Mouse (Mus musculus) MEL (cell line): ENCODE data around the gene Cldn19. TPM values are rescaled to one million over a fixed set of nuclear protein-coding genes. Genes with fewer than 3 reads are reported as not detected.

Experiments used
- DNase-seq: peaks from one replicate; pipeline ENCODE4 v3.0.0; 2011; ENCODE audit warnings: low read depth, low spot score
- H3K27ac ChIP-seq: 2 replicates; pipeline ENCODE4 v1.5.1; 2012; ENCODE audit warnings: low read depth, mild to moderate bottlenecking, control low read depth, low read length, moderate library complexity; ENCODE audit not compliant: control insufficient read depth
- H3K27me3 ChIP-seq, 2 experiments: fragments of 150-350 bp in 1 of 2; sonication (generic) in 1 of 2; 2 replicates each; pipeline ENCODE4 v1.6.1; 2012; ENCODE audit warnings: low read length in 2 of 2, mild to moderate bottlenecking in 2 of 2, improper control_type of control experiment in 1 of 2, moderate library complexity in 1 of 2; ENCODE audit not compliant: insufficient read depth in 2 of 2, control insufficient read depth in 1 of 2
- H3K36me3 ChIP-seq, 2 experiments: 2 replicates each; pipeline ENCODE4 v1.6.1; 2012 to 2014; ENCODE audit warnings: low read length in 2 of 2, improper control_type of control experiment in 1 of 2, inconsistent platforms in 1 of 2, mild to moderate bottlenecking in 1 of 2; ENCODE audit not compliant: insufficient read depth in 2 of 2, control insufficient read depth in 1 of 2
- H3K4me1 ChIP-seq, 2 experiments: fragments of 150-350 bp in 1 of 2; sonication (generic) in 1 of 2; 2 replicates each; pipeline ENCODE4 v1.6.1; 2012; ENCODE audit warnings: low read length in 2 of 2, improper control_type of control experiment in 1 of 2, mild to moderate bottlenecking in 1 of 2; ENCODE audit not compliant: insufficient read depth in 2 of 2, control insufficient read depth in 1 of 2
- H3K4me3 ChIP-seq, 2 experiments: fragments of 150-350 bp in 1 of 2; sonication (generic) in 1 of 2; 2 replicates each; pipeline ENCODE4 v1.5.1; 2012; ENCODE audit warnings: low read depth in 2 of 2, low read length in 2 of 2, mild to moderate bottlenecking in 2 of 2, moderate library complexity in 2 of 2, control low read depth in 1 of 2, improper control_type of control experiment in 1 of 2; ENCODE audit not compliant: control insufficient read depth in 1 of 2, insufficient read depth in 1 of 2
- H3K79me2 ChIP-seq: 2 replicates; pipeline ENCODE4 v1.6.1; 2012; ENCODE audit warnings: mild to moderate bottlenecking, low read length, moderate library complexity; ENCODE audit not compliant: control insufficient read depth, poor library complexity, insufficient read depth
- H3K9ac ChIP-seq: 2 replicates; pipeline ENCODE4 v1.6.1; 2012; ENCODE audit warnings: low read depth, mild to moderate bottlenecking, control low read depth, low read length, moderate library complexity; ENCODE audit not compliant: control insufficient read depth, poor library complexity, severe bottlenecking
- H3K9me3 ChIP-seq: fragments of 150-350 bp; sonication (generic); replicated peaks from 2 replicates; pipeline ENCODE4 v1.6.1; 2012; ENCODE audit warnings: mild to moderate bottlenecking, low read length, improper control_type of control experiment, moderate library complexity; ENCODE audit not compliant: insufficient read depth
- BHLHE40 ChIP-seq: IDR thresholded peaks from 2 replicates; pipeline ENCODE4 v1.6.1; 2012; ENCODE audit warnings: low read depth, mild to moderate bottlenecking, inconsistent platforms, low read length, improper control_type of control experiment, borderline replicate concordance
- CHD1 ChIP-seq: IDR thresholded peaks from 2 replicates; pipeline ENCODE4 v1.6.1; 2012; ENCODE audit warnings: low read depth, mild to moderate bottlenecking, inconsistent platforms, low read length, improper control_type of control experiment
- CHD2 ChIP-seq: IDR thresholded peaks from 2 replicates; pipeline ENCODE4 v1.6.1; 2011; ENCODE audit warnings: low read length, improper control_type of control experiment
- CTCF ChIP-seq, 3 experiments: IDR thresholded peaks in 2 of 3; conservative IDR thresholded peaks in 1 of 3; 2 replicates each; pipeline ENCODE4 v1.5.1; 2011 to 2012; ENCODE audit warnings: low read length in 3 of 3, low read depth in 2 of 3, mild to moderate bottlenecking in 2 of 3, improper control_type of control experiment in 1 of 3, inconsistent platforms in 1 of 3, mixed read lengths in 1 of 3, moderate library complexity in 1 of 3; ENCODE audit not compliant: control insufficient read depth in 1 of 3, insufficient read depth in 1 of 3, poor library complexity in 1 of 3, severe bottlenecking in 1 of 3
- E2F4 ChIP-seq: IDR thresholded peaks from 2 replicates; pipeline ENCODE4 v1.6.1; 2011; ENCODE audit warnings: low read depth, low read length, improper control_type of control experiment, borderline replicate concordance
- ELF1 ChIP-seq: IDR thresholded peaks from 2 replicates; pipeline ENCODE4 v1.6.1; 2014; ENCODE audit warnings: low read depth, mild to moderate bottlenecking, inconsistent platforms, low read length, improper control_type of control experiment, moderate library complexity
- ETS1 ChIP-seq: IDR thresholded peaks from 2 replicates; pipeline ENCODE4 v1.6.1; 2012; ENCODE audit warnings: low read depth, mild to moderate bottlenecking, inconsistent platforms, low read length, improper control_type of control experiment, moderate library complexity
- GABPA ChIP-seq: IDR thresholded peaks from 2 replicates; pipeline ENCODE4 v1.6.1; 2012; ENCODE audit warnings: low read depth, mild to moderate bottlenecking, inconsistent platforms, low read length, improper control_type of control experiment, moderate library complexity
- GATA1 ChIP-seq: IDR thresholded peaks from 2 replicates; pipeline ENCODE4 v1.6.1; 2011; ENCODE audit warnings: low read depth, low read length, improper control_type of control experiment
- HCFC1 ChIP-seq: IDR thresholded peaks from 2 replicates; pipeline ENCODE4 v1.6.1; 2012; ENCODE audit warnings: low read depth, mild to moderate bottlenecking, inconsistent platforms, low read length, improper control_type of control experiment, moderate library complexity
- JUND ChIP-seq: IDR thresholded peaks from 2 replicates; pipeline ENCODE4 v1.6.1; 2011; ENCODE audit warnings: low read depth, mild to moderate bottlenecking, improper control_type of control experiment, low read length
- KAT2A ChIP-seq: conservative IDR thresholded peaks from 2 replicates; pipeline ENCODE4 v1.6.1; 2012; ENCODE audit warnings: low read depth, low read length, improper control_type of control experiment, inconsistent platforms
- MAFK ChIP-seq: IDR thresholded peaks from 2 replicates; pipeline ENCODE4 v1.6.1; 2011; ENCODE audit warnings: low read depth, mild to moderate bottlenecking, low read length, improper control_type of control experiment, borderline replicate concordance
- MEF2A ChIP-seq: IDR thresholded peaks from 2 replicates; pipeline ENCODE4 v1.6.1; 2014; ENCODE audit warnings: low read depth, mild to moderate bottlenecking, inconsistent platforms, low read length, improper control_type of control experiment; ENCODE audit not compliant: poor library complexity, insufficient replicate concordance, severe bottlenecking; ENCODE audit errors: extremely low read depth
- MXI1 ChIP-seq: IDR thresholded peaks from 2 replicates; pipeline ENCODE4 v1.6.1; 2011; ENCODE audit warnings: mild to moderate bottlenecking, low read depth, low read length, improper control_type of control experiment
- MYC ChIP-seq: IDR thresholded peaks from 2 replicates; pipeline ENCODE4 v1.6.1; 2011; ENCODE audit warnings: low read depth, mild to moderate bottlenecking, low read length, improper control_type of control experiment, moderate library complexity
- NELFE ChIP-seq: IDR thresholded peaks from 2 replicates; pipeline ENCODE4 v1.6.1; 2011; ENCODE audit warnings: low read depth, low read length, improper control_type of control experiment
- NRF1 ChIP-seq: IDR thresholded peaks from 2 replicates; pipeline ENCODE4 v1.6.1; 2014; ENCODE audit warnings: low read depth, mild to moderate bottlenecking, inconsistent platforms, low read length, improper control_type of control experiment, moderate library complexity; ENCODE audit not compliant: poor library complexity, insufficient read depth, severe bottlenecking
- POLR2A ChIP-seq, 2 experiments: IDR thresholded peaks; 2 replicates each; pipeline ENCODE4 v1.6.1; 2011 to 2012; ENCODE audit warnings: low read length in 2 of 2, mild to moderate bottlenecking in 2 of 2, control low read depth in 1 of 2, improper control_type of control experiment in 1 of 2, low read depth in 1 of 2, moderate library complexity in 1 of 2; ENCODE audit not compliant: control insufficient read depth in 1 of 2, insufficient read depth in 1 of 2, poor library complexity in 1 of 2
- POLR2AphosphoS5 ChIP-seq: IDR thresholded peaks from 2 replicates; pipeline ENCODE4 v1.6.1; 2012; ENCODE audit warnings: low read depth, borderline replicate concordance, mild to moderate bottlenecking, inconsistent platforms, low read length, moderate library complexity, mixed read lengths
- RAD21 ChIP-seq: IDR thresholded peaks from 2 replicates; pipeline ENCODE4 v1.6.1; 2011; ENCODE audit warnings: mild to moderate bottlenecking, low read depth, low read length, improper control_type of control experiment
- RCOR1 ChIP-seq: IDR thresholded peaks from 2 replicates; pipeline ENCODE4 v1.6.1; 2012; ENCODE audit warnings: low read depth, mild to moderate bottlenecking, inconsistent platforms, low read length, improper control_type of control experiment
- SIN3A ChIP-seq: IDR thresholded peaks from 2 replicates; pipeline ENCODE4 v1.6.1; 2012; ENCODE audit warnings: low read length, improper control_type of control experiment, inconsistent platforms
- SMC3 ChIP-seq: IDR thresholded peaks from 2 replicates; pipeline ENCODE4 v1.6.1; 2011; ENCODE audit warnings: low read depth, low read length, improper control_type of control experiment
- UBTF ChIP-seq: IDR thresholded peaks from 2 replicates; pipeline ENCODE4 v1.6.1; 2012; ENCODE audit warnings: low read depth, mild to moderate bottlenecking, inconsistent platforms, low read length, improper control_type of control experiment, moderate library complexity, borderline replicate concordance; ENCODE audit not compliant: insufficient read depth
- USF1 ChIP-seq: IDR thresholded peaks from 2 replicates; pipeline ENCODE4 v1.6.1; 2014; ENCODE audit warnings: low read depth, mild to moderate bottlenecking, inconsistent platforms, low read length, improper control_type of control experiment, moderate library complexity
- USF2 ChIP-seq, 2 experiments: IDR thresholded peaks; 2 replicates each; pipeline ENCODE4 v1.6.1; 2011 to 2012; ENCODE audit warnings: improper control_type of control experiment in 2 of 2, low read length in 2 of 2, borderline replicate concordance in 1 of 2, inconsistent platforms in 1 of 2, low read depth in 1 of 2, mild to moderate bottlenecking in 1 of 2; ENCODE audit not compliant: insufficient read depth in 1 of 2
- ZC3H11A ChIP-seq: IDR thresholded peaks from 2 replicates; pipeline ENCODE4 v1.6.1; 2012; ENCODE audit warnings: low read depth, mild to moderate bottlenecking, inconsistent platforms, low read length, improper control_type of control experiment
- ZKSCAN1 ChIP-seq: IDR thresholded peaks from 2 replicates; pipeline ENCODE4 v1.6.1; 2012; ENCODE audit warnings: low read depth, mild to moderate bottlenecking, inconsistent platforms, low read length, improper control_type of control experiment, moderate library complexity
- ZMIZ1 ChIP-seq: IDR thresholded peaks from 2 replicates; pipeline ENCODE4 v1.6.1; 2012; ENCODE audit warnings: low read depth, mild to moderate bottlenecking, inconsistent platforms, low read length, improper control_type of control experiment, moderate library complexity
- ZNF384 ChIP-seq: IDR thresholded peaks from 2 replicates; pipeline ENCODE4 v1.6.1; 2012; ENCODE audit warnings: low read depth, mild to moderate bottlenecking, inconsistent platforms, low read length, improper control_type of control experiment
- polyA plus RNA-seq, 2 experiments: library from polyadenylated mRNA; stranded (reverse) in 1 of 2; unstranded in 1 of 2; fragments of >175 nt in 1 of 2; fragments of >200 nt in 1 of 2; gene quantifications; 2 replicates each; pipeline versions ENCODE4 v1.2.1 to v1.2.4; 2012; ENCODE audit warnings: low replicate concordance in 2 of 2, low read depth in 1 of 2; ENCODE audit not compliant: insufficient read length in 2 of 2, insufficient read depth in 1 of 2, missing spikeins in 1 of 2
- total RNA-seq: library from RNA; depleted of rRNA; stranded (reverse); fragments of 300-350 nt; gene quantifications from 2 replicates; pipeline ENCODE4 v1.2.3, GENCODE M21; 2012

Cldn19 gene
- total and polyA plus RNA-seq, 3 experiments = not detected

DNA sequence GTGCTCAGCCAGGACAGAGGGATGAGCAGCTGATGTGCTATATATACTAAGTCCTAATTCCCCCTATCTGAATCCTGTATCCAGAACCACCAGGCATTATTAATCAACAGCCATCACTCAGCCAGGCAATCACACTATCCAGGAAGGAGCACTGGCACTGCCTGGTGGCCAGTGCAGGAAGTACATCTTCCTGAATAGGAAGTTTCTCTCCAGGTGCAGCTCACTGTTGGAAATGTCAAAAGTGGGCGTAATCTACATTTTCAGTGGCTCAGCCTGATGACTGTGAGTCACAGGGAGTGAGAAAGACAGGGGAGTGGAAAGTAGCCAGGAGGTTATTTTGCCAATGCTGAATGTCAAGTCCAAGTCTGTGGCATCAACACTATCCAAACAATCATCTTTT, 31.5 kb upstream of the Cldn19 start:
- Histone ChIP-seq H3K9ac (no peak overlapping the region), H3K9me3 (no peaks in the 10 kb centered on the region), H3K27ac (no peak overlapping the region), H3K4me3 (no peak overlapping the region), H3K4me1 (peaks cover 0 to 12% of the 10 kb centered on the region in 2 experiments; a peak in 2 of 4 replicates), H3K36me3 (peaks cover 0 to 15% of the 10 kb centered on the region in 2 experiments; a peak in 2 of 4 replicates), H3K27me3 (no peaks in the 10 kb centered on the region), H3K79me2 (no peaks in the 10 kb centered on the region)
- TF ChIP-seq SIN3A = peak; percentile 61
- no peak for TF ChIP-seq NRF1
- no peak for TF ChIP-seq CHD1
- TF ChIP-seq UBTF = no peak
- TF ChIP-seq JUND = no peak
- no peak for TF ChIP-seq MYC
- TF ChIP-seq GATA1 = 0 out of 2 replicates have a peak, but pooled peaks have one; percentile 12
- TF ChIP-seq SMC3 = peak; percentile 77
- no peak for TF ChIP-seq KAT2A
- no peak for TF ChIP-seq USF1
- TF ChIP-seq NELFE = no peak
- no peak for TF ChIP-seq ZMIZ1
- TF ChIP-seq ZKSCAN1 = no peak
- TF ChIP-seq MEF2A = no peak
- peak; percentile 70; the same call in 1 of the 2 replicates for TF ChIP-seq ELF1
- 0 out of 2 replicates have a peak, but pooled peaks have one; percentile 30 for TF ChIP-seq HCFC1
- TF ChIP-seq RCOR1 = 0 out of 2 replicates have a peak, but pooled peaks have one; percentile 13
- TF ChIP-seq CTCF (IDR thresholded peaks at IDR 0.05 in 2 of 3, conservative IDR thresholded peaks at IDR 0.05 in 1 of 3; ENCODE audit: control insufficient read depth in 1 of 3, insufficient read depth in 1 of 3, low read depth in 2 of 3, low read length in 3 of 3, poor library complexity in 1 of 3, severe bottlenecking in 1 of 3) = peak; percentile 63 to 89 (median 85)
- TF ChIP-seq CHD2 = no peak
- no peak for TF ChIP-seq GABPA
- TF ChIP-seq BHLHE40 = no peak
- TF ChIP-seq MAFK = no peak
- peak; percentile 73 for TF ChIP-seq RAD21
- TF ChIP-seq POLR2A (IDR thresholded peaks at IDR 0.05; ENCODE audit: control insufficient read depth in 1 of 2, insufficient read depth in 1 of 2, low read depth in 1 of 2, low read length in 2 of 2, poor library complexity in 1 of 2) = no peak
- no peak for TF ChIP-seq POLR2AphosphoS5
- peak; percentile 29; the same call in 1 of the 2 replicates for TF ChIP-seq ZNF384
- TF ChIP-seq ZC3H11A = peak; percentile 39
- TF ChIP-seq ETS1 = no peak
- no peak for TF ChIP-seq USF2 (IDR thresholded peaks at IDR 0.05; ENCODE audit: borderline replicate concordance in 1 of 2, insufficient read depth in 1 of 2, low read depth in 1 of 2, low read length in 2 of 2)
- no peak for TF ChIP-seq MXI1
- no peak for TF ChIP-seq E2F4
- DNase-seq = peak; percentile 75
